Mouse (Mus musculus): ENCODE measurements around the gene Shank2.

GRCm38 (mm10) chr7:144079861-144080260 lies 78.1 kb downstream of the Shank2 start:
- TF ChIP-seq CTCF (IDR thresholded peaks at IDR 0.05 in 2 of 3, conservative IDR thresholded peaks at IDR 0.05 in 1 of 3; ENCODE audit: control insufficient read depth in 1 of 3, insufficient read depth in 1 of 3, low read depth in 2 of 3, low read length in 3 of 3, poor library complexity in 1 of 3, severe bottlenecking in 1 of 3) (no peak), TCF12 (IDR thresholded peaks at IDR 0.05; ENCODE audit: low read depth, low read length) (no peak), E2F4 (IDR thresholded peaks at IDR 0.05; ENCODE audit: borderline replicate concordance, low read depth, low read length) (no peak), MAZ (IDR thresholded peaks at IDR 0.05; ENCODE audit: low read depth, low read length) (no peak), ZKSCAN1 (IDR thresholded peaks at IDR 0.05; ENCODE audit: low read depth, low read length) (no peak), UBTF (IDR thresholded peaks at IDR 0.05; ENCODE audit: borderline replicate concordance, insufficient read depth, low read depth, low read length) (no peak), POLR2A (IDR thresholded peaks at IDR 0.05; ENCODE audit: control insufficient read depth in 1 of 2, insufficient read depth in 1 of 2, low read depth in 1 of 2, low read length in 2 of 2, poor library complexity in 1 of 2) (no peak), ZNF384 (IDR thresholded peaks at IDR 0.05; ENCODE audit: low read depth, low read length) (no peak)
